Mouse (Mus musculus) mouse trophoblast stem cell (cell line): ENCODE results near the gene Ksr2.

Experiments used
- in situ Hi-C, 2 experiments: fragments of 300-500 bp; cut with MseI, MboI; formaldehyde crosslinking; loops; 2 replicates in 1 of 2; 3 replicates in 1 of 2; pipeline ENCODE4 v1.15.1; 2025

Gene Ksr2

DNA sequence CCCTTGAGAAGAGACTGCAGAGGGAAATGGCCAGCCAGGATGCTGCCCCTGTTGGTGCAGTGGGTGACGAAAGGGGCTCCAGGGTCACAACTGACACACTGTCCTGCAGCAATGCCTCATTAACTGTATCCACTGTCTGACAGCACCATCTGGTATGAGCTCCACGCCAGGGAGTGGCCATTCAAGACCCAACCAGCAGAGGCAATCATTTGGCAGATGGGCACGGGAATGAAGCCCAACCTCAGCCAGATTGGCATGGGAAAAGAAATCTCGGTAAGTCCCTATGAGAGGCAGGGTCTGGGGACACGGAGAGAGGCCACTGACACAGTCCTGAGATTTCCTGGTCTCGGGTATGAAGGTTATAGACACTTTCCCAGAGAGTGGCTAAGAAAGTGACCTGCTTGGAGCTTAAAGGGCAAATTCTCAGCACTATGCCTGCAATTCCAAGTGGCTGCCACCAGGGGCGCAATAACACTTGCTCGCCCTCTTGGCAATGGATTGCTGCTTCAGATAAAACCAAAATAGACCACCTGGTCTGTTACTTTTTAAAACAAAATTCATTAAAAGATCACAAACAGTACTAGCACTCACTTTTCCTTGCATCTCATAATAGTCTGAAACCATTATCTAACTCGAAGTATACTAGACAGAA lies 347.5 kb downstream of the Ksr2 start:
- in situ Hi-C loops = no loop called here

DNA sequence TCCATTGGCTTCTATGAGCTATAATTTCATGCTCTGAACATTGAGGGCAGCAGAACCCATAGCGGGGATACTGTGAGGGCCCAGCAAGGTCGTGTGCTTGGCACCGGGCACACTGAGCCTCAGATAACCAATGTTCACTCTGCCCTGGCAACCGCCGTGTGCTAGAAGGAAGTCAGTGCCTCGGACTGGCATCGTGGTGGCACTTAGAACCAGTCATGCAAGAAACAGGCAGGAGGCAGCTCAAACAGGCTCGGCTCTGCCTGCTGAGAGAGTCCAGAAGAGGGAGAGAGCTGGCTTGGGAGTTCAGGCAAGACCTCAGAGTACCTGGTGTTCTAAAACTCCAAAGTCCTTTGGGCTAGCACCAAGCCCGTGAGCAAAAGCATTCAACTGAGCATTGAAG lies 350.7 kb downstream of the Ksr2 start:
- in situ Hi-C loops = no loop called here

DNA sequence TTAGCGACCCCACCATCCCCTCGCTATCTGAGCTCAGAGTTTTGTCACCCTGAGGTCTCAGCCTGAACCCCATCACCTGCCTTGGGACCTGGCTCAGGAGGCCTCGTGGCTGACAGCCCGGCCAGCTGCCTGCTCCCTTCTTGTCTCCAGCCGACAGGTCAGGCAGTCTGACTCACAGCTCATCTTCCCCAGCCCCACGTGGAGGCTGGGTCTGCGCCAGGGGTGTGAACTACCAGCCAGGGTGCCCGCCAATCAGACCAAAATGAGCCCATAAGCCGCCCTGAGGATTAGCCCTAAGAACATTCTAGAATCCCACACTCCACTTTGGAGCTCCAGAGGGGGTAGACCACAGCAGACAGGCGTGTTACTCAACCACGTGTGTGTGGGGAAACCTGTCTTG lies 365.4 kb downstream of the Ksr2 start:
- in situ Hi-C loops = no loop called here

DNA sequence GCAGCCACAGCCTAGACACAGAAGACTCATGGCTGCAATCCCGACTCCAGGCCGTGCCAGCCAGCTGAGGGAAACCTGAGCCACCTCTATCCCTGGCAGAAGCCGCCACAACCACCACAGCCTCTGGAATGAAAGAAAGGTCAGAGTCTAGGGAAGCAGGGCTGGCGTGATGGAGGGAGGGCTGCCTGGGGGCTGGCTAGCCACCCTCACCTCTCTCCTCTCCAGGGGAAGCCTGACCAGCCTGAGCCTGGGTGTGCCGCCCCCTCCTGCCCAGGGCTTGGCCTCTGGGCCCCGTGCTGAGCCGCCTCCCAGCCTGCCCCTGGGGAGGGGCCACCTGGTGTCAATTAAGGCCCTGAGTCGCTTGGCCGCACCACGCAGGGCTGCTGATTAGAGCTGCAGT lies 366.9 kb downstream of the Ksr2 start, which contains the start of gene Nos1:
Nos1 (plus strand) TSS at position 352 of the 400 bp plus-strand sequence.
- in situ Hi-C loops = no loop called here

DNA sequence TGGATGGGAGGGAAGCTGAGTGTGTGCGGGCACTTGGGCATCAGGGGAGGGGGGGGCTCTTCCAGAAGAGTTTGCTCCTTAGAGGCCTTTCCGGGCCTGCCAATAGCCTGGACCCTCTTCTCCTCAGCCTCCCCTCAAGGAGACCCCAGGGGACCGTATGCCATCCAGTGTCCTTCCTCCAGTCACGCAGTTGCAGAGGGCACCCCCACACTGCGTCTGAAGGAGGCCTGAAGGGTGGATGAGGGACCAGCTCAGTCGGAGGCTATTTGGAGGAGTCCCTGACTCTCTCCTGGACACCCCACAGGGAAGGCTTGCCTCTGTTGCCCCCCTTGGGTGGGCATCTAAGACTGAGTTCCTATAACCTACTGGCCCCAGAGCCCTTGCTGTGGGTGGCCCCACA lies 367.4 kb downstream of the Ksr2 start:
- in situ Hi-C loops = no loop called here

DNA sequence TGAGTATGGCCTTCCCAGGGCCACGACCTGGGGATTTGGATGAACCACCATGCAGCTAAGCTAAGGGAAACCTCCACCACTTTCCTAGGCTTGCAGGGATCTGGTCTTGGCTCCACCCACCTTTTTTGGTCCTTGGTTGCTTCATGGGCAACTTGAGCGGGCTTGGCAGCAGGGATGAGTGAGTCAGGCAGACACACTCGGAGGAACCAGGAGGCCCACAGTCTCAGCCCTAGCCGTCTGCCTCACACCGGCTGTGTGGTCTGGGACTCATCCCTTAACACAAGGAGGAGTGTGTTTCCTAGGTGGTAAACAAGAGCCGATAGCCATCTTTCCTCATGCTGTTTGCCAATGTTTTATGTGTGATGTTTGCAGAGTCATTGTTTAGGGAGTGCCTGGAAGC lies 376.3 kb downstream of the Ksr2 start:
- in situ Hi-C loops = no loop called here

DNA sequence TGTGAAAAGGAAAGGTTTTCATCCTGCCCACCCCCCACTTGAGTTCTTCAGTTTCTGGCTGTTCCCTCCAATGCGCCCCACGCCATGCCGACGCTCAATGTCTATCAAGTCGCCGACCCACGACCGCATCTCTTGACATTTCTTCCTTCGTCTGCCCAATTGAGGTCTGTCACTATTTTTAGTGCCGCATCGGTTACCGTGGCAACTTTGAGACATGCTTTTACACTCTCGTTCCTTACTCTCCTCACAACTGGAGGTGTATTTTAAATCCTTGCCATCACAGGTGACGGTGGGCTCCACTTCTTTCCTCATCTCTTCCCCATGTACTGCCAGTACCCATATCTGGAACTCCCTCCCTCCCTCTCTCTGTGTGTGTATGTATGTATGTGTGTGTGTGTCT lies 378.1 kb downstream of the Ksr2 start:
- in situ Hi-C loops = no loop called here

DNA sequence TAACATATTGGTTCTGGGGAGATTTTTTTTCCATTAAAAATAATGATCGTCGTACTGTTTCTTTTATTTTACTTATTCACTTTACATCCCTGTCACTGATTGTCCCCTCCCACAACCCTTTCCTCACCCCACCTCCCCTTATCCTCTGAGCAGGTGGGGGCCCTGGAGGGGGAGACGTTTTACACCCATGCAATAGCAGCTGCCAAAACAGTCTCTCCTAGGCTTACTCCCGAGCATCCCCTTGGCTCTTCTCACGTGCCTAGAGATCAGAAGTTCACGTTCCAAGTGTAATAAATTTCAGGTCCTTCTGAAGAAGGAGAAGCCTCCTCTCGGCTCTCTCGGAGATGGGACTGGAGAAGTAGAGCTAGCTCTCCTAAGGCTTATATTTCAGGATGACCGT lies 387.0 kb downstream of the Ksr2 start:
- in situ Hi-C loops = no loop called here

DNA sequence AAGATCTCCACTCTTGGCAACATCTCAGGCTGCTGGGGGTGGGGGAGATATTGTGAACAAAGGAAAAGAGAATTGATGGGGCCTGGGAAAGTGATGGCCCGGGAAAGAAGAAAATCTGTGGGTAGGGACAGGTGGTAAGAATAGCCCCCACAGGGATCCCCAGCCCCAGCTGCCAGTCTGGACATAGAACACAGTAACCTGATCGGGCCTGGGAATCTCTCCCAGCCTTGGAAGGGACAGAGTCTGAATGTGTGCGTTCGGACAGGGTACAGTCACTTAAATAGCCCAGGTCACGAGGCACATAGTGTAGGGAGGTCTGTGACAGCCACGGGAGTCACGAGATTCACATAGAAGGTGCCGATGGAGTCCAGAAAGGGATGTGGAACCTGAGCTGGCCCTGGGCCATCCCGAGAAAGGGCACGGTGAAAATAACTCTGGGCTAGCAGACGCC lies 388.3 kb downstream of the Ksr2 start:
- in situ Hi-C loops = no loop called here

DNA sequence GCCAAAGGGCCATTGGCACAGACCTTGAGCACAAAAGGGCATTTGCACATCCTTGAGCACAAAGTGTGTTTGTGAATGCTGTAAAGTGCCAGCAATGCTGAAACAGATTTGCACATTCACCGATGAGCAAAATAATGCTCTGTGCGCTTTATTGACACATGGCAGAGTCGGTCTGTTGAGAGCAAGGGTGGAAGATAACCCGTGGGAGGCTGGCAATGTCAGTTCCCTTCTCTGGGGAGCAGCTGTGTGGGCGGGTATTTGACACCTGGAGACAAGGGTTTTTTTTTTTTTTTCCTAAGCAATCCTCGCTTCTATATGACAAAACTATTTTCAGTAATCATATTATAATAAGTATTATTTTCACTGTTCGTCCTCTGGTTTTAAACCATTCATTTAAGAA lies 389.8 kb downstream of the Ksr2 start:
- in situ Hi-C loops = no loop called here

DNA sequence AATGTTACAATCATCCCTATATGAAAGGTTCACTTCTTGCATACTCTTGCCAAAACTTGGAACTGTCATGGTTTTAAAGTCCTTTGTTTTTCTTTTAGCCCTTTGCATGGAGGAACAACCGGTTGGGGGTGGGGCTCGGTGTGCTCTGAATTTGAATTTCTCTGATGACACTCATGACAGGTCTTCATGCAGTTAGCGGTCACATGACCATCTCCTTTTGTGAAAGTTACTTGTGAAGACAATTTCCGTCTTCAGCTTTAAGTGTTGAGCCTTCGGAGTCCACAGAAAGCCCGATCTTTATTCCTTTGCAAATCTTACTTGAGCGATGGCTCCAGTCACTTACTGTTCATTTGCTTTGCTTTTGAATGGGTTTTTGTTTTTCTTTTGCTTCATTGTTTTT lies 397.1 kb downstream of the Ksr2 start:
- in situ Hi-C loops = no loop called here

DNA sequence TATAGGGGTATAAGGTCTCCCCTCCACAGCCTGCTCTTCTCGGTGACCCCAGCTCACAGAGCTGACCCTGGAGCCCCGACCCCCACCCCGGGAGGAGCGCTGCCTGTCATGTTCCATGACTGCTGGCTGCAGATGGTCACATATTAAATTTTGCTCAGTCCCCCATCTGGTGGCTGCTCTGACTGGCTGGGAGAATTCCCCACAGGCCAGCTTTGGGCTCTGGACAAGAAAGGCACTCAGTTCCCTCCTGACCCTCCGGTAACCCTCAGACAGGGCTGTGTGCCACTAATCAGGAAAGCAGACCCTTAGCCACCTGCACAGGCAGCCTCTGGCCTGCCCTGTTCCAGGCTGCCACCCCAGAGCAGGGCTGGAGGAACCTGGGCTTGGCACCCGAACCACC lies 405.0 kb downstream of the Ksr2 start:
- in situ Hi-C loops = no loop called here

DNA sequence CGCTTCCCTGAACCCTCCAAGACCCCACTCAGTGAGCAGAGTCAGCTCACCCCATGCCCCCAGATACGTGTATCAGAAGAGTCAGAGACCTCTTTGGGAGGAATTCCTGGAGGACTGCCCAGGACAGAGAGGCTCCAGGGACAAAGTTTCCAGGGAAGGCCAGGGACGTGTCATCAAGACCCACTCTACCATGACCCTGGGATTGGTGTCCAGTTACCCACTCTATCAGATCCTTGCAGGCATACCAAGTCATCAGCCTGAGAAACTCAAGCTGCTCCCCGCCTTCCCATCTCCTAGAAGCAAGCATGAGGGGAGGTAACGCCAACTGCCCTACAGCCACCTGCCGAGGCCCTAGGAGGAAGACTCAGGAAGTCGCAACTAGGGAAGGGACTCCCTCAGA lies 406.6 kb downstream of the Ksr2 start:
- in situ Hi-C loops = no loop called here

DNA sequence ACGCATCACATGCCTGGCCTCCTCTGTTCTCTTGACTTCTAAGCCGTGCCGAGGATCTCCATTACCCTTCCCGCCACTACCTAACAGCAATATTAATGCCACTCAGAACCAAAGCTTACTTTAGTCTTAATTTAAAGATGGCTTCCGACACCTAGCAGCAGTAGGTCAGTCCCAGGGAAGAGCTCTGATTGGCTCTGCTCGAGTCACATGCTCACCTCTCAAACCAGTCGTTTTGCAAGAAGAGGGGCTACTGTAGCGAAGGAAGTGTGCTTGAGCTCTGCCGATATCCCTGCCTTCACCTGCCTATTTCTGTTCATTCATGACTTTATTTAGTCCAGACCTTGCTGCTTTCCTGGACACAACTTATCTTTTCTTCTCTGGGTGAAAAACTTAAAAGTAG lies 410.0 kb downstream of the Ksr2 start:
- in situ Hi-C loops = no loop called here

DNA sequence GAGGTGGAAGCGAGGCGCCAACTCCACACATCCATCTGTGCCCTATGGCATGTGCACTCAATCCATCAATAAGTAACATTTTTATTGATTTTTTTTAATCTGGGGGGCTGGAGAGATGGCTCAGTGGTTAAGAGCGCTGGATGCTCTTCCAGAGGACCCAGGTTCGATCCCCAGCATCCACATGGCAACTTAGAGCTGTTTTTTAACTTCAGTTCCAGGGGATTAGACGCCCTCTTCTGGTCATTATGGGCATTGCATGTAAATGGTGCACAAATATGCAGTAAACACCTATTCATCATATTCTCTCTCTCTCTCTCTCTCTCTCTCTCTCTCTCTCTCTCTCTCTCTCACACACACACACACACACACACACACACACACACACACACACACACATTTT lies 410.7 kb downstream of the Ksr2 start:
- in situ Hi-C loops = no loop called here
